In the genomic region with DNA sequence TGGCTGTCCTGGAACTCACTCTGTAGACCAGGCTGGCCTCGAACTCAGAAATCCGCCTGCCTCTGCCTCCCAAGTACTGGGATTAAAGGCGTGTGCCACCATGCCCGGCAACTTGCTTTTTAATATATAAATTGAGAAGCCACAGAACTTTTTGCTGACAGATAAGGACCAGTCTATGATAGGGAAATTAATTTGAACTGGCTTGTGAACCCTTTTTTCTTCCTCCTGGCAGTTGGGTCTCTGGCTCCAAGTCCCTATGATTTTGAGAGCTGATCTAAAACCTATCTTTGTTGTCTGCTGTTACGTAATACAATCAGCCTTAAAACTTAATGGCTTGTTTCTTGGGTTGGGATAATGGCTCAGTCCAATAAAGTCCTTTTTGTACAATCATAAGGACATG, we compare ENCODE assay signal across 18 mouse cellular contexts.
"Had no signal": no experiment of that assay in that cellular context is flagged by ENCODE, and none has a peak within 500 bp of the region (broad histone marks: within the 10 kb centered on the region; RNA-seq: fewer than 3 reads in every experiment).

No protein-coding gene starts in this region.

- H3K36me3 ChIP-seq: liver, embryonic 13.5 days; liver, embryonic 15.5 days; midbrain, embryonic 12.5 days; neural tube, embryonic 12.5 days had no signal

- H3K9me3 ChIP-seq: liver, embryonic 13.5 days; liver, embryonic 15.5 days; lung, embryonic 15.5 days; midbrain, embryonic 10.5 days; midbrain, embryonic 12.5 days; neural tube, embryonic 12.5 days had no signal

- H3K9ac ChIP-seq: liver, embryonic 13.5 days; liver, embryonic 15.5 days; liver, postnatal 0 days; lung, embryonic 15.5 days; midbrain, embryonic 12.5 days; neural tube, embryonic 12.5 days had no signal

- ATAC-seq: liver, postnatal 0 days; midbrain, embryonic 16.5 days had no signal

- DNase-seq: liver, embryonic 13.5 days; liver, postnatal 0 days; lung, adult 2 months; lung, postnatal 14 days; lung, postnatal 36 days; midbrain, embryonic 14.5 days; retina, postnatal 1 day; right cerebral cortex, adult 18-20 months; right cerebral cortex, postnatal 25 days; right cerebral cortex, postnatal 4 days had no signal

- H3K4me3 ChIP-seq: liver, embryonic 13.5 days; liver, embryonic 15.5 days; lung, embryonic 15.5 days; midbrain, embryonic 10.5 days; midbrain, embryonic 12.5 days; myocyte; neural tube, embryonic 12.5 days had no signal

- H3K4me2 ChIP-seq: liver, embryonic 11.5 days; liver, embryonic 13.5 days; liver, embryonic 15.5 days; lung, embryonic 15.5 days; midbrain, embryonic 12.5 days; neural tube, embryonic 12.5 days had no signal

- H3K27ac ChIP-seq: liver, embryonic 13.5 days; liver, embryonic 15.5 days; lung, embryonic 15.5 days; midbrain, embryonic 10.5 days; midbrain, embryonic 12.5 days; neural tube, embryonic 12.5 days had no signal

- H3K27me3 ChIP-seq: liver, embryonic 13.5 days; liver, embryonic 15.5 days; lung, embryonic 15.5 days; midbrain, embryonic 12.5 days; neural tube, embryonic 12.5 days had no signal
